Mouse (Mus musculus) erythroblast, embryonic 14.5 days (primary cell): Measurements from ENCODE around the gene Arhgap18.

Experiments
- GATA1 ChIP-seq: IDR thresholded peaks from 2 replicates; pipeline ENCODE4 v1.6.1; 2012; ENCODE audit warnings: low read length, inconsistent platforms, mixed read lengths
- TAL1 ChIP-seq: IDR thresholded peaks from 3 replicates; pipeline ENCODE4 v1.6.1; 2012; ENCODE audit warnings: low read length, inconsistent platforms, mixed read lengths

DNA sequence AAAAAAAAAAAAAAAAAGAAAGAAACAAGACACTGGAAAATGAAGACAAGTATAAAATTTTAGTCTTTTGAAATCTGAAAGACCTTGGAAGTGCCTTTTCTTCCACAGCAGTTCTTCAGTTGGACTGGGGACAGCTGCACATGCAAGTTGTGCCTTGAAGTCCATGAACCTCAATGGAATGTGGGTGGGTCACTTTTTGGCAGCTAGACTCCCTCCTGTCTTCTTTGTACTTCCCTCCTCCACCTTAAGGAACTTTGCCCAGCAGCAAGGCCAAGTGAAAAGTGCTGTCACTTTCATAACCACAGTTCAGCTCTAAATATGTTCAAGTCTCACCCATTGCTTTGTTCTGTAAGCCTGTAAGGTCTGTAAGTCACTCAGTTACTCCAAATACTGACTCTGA, 23.2 kb downstream of the Arhgap18 start:
- TF ChIP-seq GATA1 (no peak), TAL1 (no peak)
